Mouse (Mus musculus) MEL (cell line): ENCODE data around the gene Prkag1. TPM values are rescaled to one million over a fixed set of nuclear protein-coding genes. Genes with fewer than 3 reads are reported as not detected.
A peak's percentile ranks its signal among the peaks of the same experiment; 100 is the strongest.

Experiments
- DNase-seq: peaks from one replicate; pipeline ENCODE4 v3.0.0; 2011; ENCODE audit warnings: low read depth, low spot score
- H3K27ac ChIP-seq: 2 replicates; pipeline ENCODE4 v1.5.1; 2012; ENCODE audit warnings: low read depth, mild to moderate bottlenecking, control low read depth, low read length, moderate library complexity; ENCODE audit not compliant: control insufficient read depth
- H3K27me3 ChIP-seq, 2 experiments: fragments of 150-350 bp in 1 of 2; sonication (generic) in 1 of 2; 2 replicates each; pipeline ENCODE4 v1.6.1; 2012; ENCODE audit warnings: low read length in 2 of 2, mild to moderate bottlenecking in 2 of 2, improper control_type of control experiment in 1 of 2, moderate library complexity in 1 of 2; ENCODE audit not compliant: insufficient read depth in 2 of 2, control insufficient read depth in 1 of 2
- H3K36me3 ChIP-seq, 2 experiments: 2 replicates each; pipeline ENCODE4 v1.6.1; 2012 to 2014; ENCODE audit warnings: low read length in 2 of 2, improper control_type of control experiment in 1 of 2, inconsistent platforms in 1 of 2, mild to moderate bottlenecking in 1 of 2; ENCODE audit not compliant: insufficient read depth in 2 of 2, control insufficient read depth in 1 of 2
- H3K4me1 ChIP-seq, 2 experiments: fragments of 150-350 bp in 1 of 2; sonication (generic) in 1 of 2; 2 replicates each; pipeline ENCODE4 v1.6.1; 2012; ENCODE audit warnings: low read length in 2 of 2, improper control_type of control experiment in 1 of 2, mild to moderate bottlenecking in 1 of 2; ENCODE audit not compliant: insufficient read depth in 2 of 2, control insufficient read depth in 1 of 2
- H3K4me3 ChIP-seq, 2 experiments: fragments of 150-350 bp in 1 of 2; sonication (generic) in 1 of 2; 2 replicates each; pipeline ENCODE4 v1.5.1; 2012; ENCODE audit warnings: low read depth in 2 of 2, low read length in 2 of 2, mild to moderate bottlenecking in 2 of 2, moderate library complexity in 2 of 2, control low read depth in 1 of 2, improper control_type of control experiment in 1 of 2; ENCODE audit not compliant: control insufficient read depth in 1 of 2, insufficient read depth in 1 of 2
- H3K79me2 ChIP-seq: 2 replicates; pipeline ENCODE4 v1.6.1; 2012; ENCODE audit warnings: mild to moderate bottlenecking, low read length, moderate library complexity; ENCODE audit not compliant: control insufficient read depth, poor library complexity, insufficient read depth
- H3K9ac ChIP-seq: 2 replicates; pipeline ENCODE4 v1.6.1; 2012; ENCODE audit warnings: low read depth, mild to moderate bottlenecking, control low read depth, low read length, moderate library complexity; ENCODE audit not compliant: control insufficient read depth, poor library complexity, severe bottlenecking
- H3K9me3 ChIP-seq: fragments of 150-350 bp; sonication (generic); replicated peaks from 2 replicates; pipeline ENCODE4 v1.6.1; 2012; ENCODE audit warnings: mild to moderate bottlenecking, low read length, improper control_type of control experiment, moderate library complexity; ENCODE audit not compliant: insufficient read depth
- BHLHE40 ChIP-seq: IDR thresholded peaks from 2 replicates; pipeline ENCODE4 v1.6.1; 2012; ENCODE audit warnings: low read depth, mild to moderate bottlenecking, inconsistent platforms, low read length, improper control_type of control experiment, borderline replicate concordance
- E2F4 ChIP-seq: IDR thresholded peaks from 2 replicates; pipeline ENCODE4 v1.6.1; 2011; ENCODE audit warnings: low read depth, low read length, improper control_type of control experiment, borderline replicate concordance
- ELF1 ChIP-seq: IDR thresholded peaks from 2 replicates; pipeline ENCODE4 v1.6.1; 2014; ENCODE audit warnings: low read depth, mild to moderate bottlenecking, inconsistent platforms, low read length, improper control_type of control experiment, moderate library complexity
- EP300 ChIP-seq, 2 experiments: IDR thresholded peaks; 2 replicates each; pipeline ENCODE4 v1.6.1; 2011; ENCODE audit warnings: improper control_type of control experiment in 2 of 2, low read length in 2 of 2, low read depth in 1 of 2, mild to moderate bottlenecking in 1 of 2
- ETS1 ChIP-seq: IDR thresholded peaks from 2 replicates; pipeline ENCODE4 v1.6.1; 2012; ENCODE audit warnings: low read depth, mild to moderate bottlenecking, inconsistent platforms, low read length, improper control_type of control experiment, moderate library complexity
- MAX ChIP-seq: IDR thresholded peaks from 2 replicates; pipeline ENCODE4 v1.6.1; 2011; ENCODE audit warnings: low read length, improper control_type of control experiment
- MYB ChIP-seq: IDR thresholded peaks from 2 replicates; pipeline ENCODE4 v1.6.1; 2011; ENCODE audit warnings: mild to moderate bottlenecking, low read depth, low read length, improper control_type of control experiment
- NELFE ChIP-seq: IDR thresholded peaks from 2 replicates; pipeline ENCODE4 v1.6.1; 2011; ENCODE audit warnings: low read depth, low read length, improper control_type of control experiment
- POLR2A ChIP-seq, 2 experiments: IDR thresholded peaks; 2 replicates each; pipeline ENCODE4 v1.6.1; 2011 to 2012; ENCODE audit warnings: low read length in 2 of 2, mild to moderate bottlenecking in 2 of 2, control low read depth in 1 of 2, improper control_type of control experiment in 1 of 2, low read depth in 1 of 2, moderate library complexity in 1 of 2; ENCODE audit not compliant: control insufficient read depth in 1 of 2, insufficient read depth in 1 of 2, poor library complexity in 1 of 2
- POLR2AphosphoS5 ChIP-seq: IDR thresholded peaks from 2 replicates; pipeline ENCODE4 v1.6.1; 2012; ENCODE audit warnings: low read depth, borderline replicate concordance, mild to moderate bottlenecking, inconsistent platforms, low read length, moderate library complexity, mixed read lengths
- TBP ChIP-seq: IDR thresholded peaks from 2 replicates; pipeline ENCODE4 v1.8.0; 2011; ENCODE audit warnings: low read depth, low read length, improper control_type of control experiment
- TCF12 ChIP-seq: IDR thresholded peaks from 2 replicates; pipeline ENCODE4 v1.6.1; 2014; ENCODE audit warnings: low read depth, mild to moderate bottlenecking, inconsistent platforms, low read length, improper control_type of control experiment, moderate library complexity
- USF1 ChIP-seq: IDR thresholded peaks from 2 replicates; pipeline ENCODE4 v1.6.1; 2014; ENCODE audit warnings: low read depth, mild to moderate bottlenecking, inconsistent platforms, low read length, improper control_type of control experiment, moderate library complexity
- ZKSCAN1 ChIP-seq: IDR thresholded peaks from 2 replicates; pipeline ENCODE4 v1.6.1; 2012; ENCODE audit warnings: low read depth, mild to moderate bottlenecking, inconsistent platforms, low read length, improper control_type of control experiment, moderate library complexity
- ZMIZ1 ChIP-seq: IDR thresholded peaks from 2 replicates; pipeline ENCODE4 v1.6.1; 2012; ENCODE audit warnings: low read depth, mild to moderate bottlenecking, inconsistent platforms, low read length, improper control_type of control experiment, moderate library complexity
- ZNF384 ChIP-seq: IDR thresholded peaks from 2 replicates; pipeline ENCODE4 v1.6.1; 2012; ENCODE audit warnings: low read depth, mild to moderate bottlenecking, inconsistent platforms, low read length, improper control_type of control experiment
- polyA plus RNA-seq, 2 experiments: library from polyadenylated mRNA; stranded (reverse) in 1 of 2; unstranded in 1 of 2; fragments of >175 nt in 1 of 2; fragments of >200 nt in 1 of 2; gene quantifications; 2 replicates each; pipeline versions ENCODE4 v1.2.1 to v1.2.4; 2012; ENCODE audit warnings: low replicate concordance in 2 of 2, low read depth in 1 of 2; ENCODE audit not compliant: insufficient read length in 2 of 2, insufficient read depth in 1 of 2, missing spikeins in 1 of 2
- total RNA-seq: library from RNA; depleted of rRNA; stranded (reverse); fragments of 300-350 nt; gene quantifications from 2 replicates; pipeline ENCODE4 v1.2.3, GENCODE M21; 2012

Gene Prkag1
- total and polyA plus RNA-seq, 3 experiments = 122 to 348 (median 141) TPM

- H3K9me3 ChIP-seq = no peaks in the 10 kb centered on the region
- no peak for DNase-seq
- H3K9ac ChIP-seq = no peak overlapping the region
- no peak overlapping the region for H3K27ac ChIP-seq
- no peaks in the 10 kb centered on the region for H3K27me3 ChIP-seq
- no peaks in the 10 kb centered on the region for H3K4me1 ChIP-seq
- no peaks in the 10 kb centered on the region for H3K79me2 ChIP-seq
- H3K4me3 ChIP-seq = no peak overlapping the region
- TF ChIP-seq ZKSCAN1 (no peak), E2F4 (no peak), USF1 (no peak), ELF1 (no peak), MYB (no peak), BHLHE40 (no peak), ETS1 (no peak), TBP (no peak), ZMIZ1 (no peak), ZNF384 (no peak), MAX (no peak), NELFE (no peak), TCF12 (no peak), POLR2A (IDR thresholded peaks at IDR 0.05; ENCODE audit: control insufficient read depth in 1 of 2, insufficient read depth in 1 of 2, low read depth in 1 of 2, low read length in 2 of 2, poor library complexity in 1 of 2) (no peak), EP300 (IDR thresholded peaks at IDR 0.05; ENCODE audit: low read depth in 1 of 2, low read length in 2 of 2) (no peak)
- H3K36me3 ChIP-seq = peaks cover 0 to 18% of the 10 kb centered on the region in 2 experiments; a peak in 2 of 4 replicates
These were observed 8.6 kb upstream of the Prkag1 start for GRCm38 (mm10) chr15:98839671-98840585.

GRCm38 (mm10) chr15:98839161-98839560 lies 7.8 kb upstream of the Prkag1 start:
- no peaks in the 10 kb centered on the region for H3K27me3 ChIP-seq
- no peak overlapping the region for H3K27ac ChIP-seq
- no peaks in the 10 kb centered on the region for H3K9me3 ChIP-seq
- H3K4me1 ChIP-seq = no peaks in the 10 kb centered on the region
- H3K4me3 ChIP-seq = no peak overlapping the region
- TF ChIP-seq MAX (no peak), POLR2AphosphoS5 (peak; percentile 34; the same call in 1 of the 2 replicates)
- no peak overlapping the region for H3K9ac ChIP-seq
- DNase-seq = no peak
- H3K79me2 ChIP-seq = no peaks in the 10 kb centered on the region
- peaks cover 0 to 16% of the 10 kb centered on the region in 2 experiments; a peak in 2 of 4 replicates for H3K36me3 ChIP-seq
